Mouse (Mus musculus) left cerebral cortex, postnatal 25 days (tissue): ENCODE measurements around the gene Ethe1. TPM values are rescaled to one million over a fixed set of nuclear protein-coding genes. Genes with fewer than 3 reads are reported as not detected.

Experiments
- DNase-seq, 2 experiments: peaks; one replicate each; pipeline ENCODE4 v3.0.0; 2022; ENCODE audit warnings: low spot score in 2 of 2, mixed read lengths in 1 of 2
- intact Hi-C: fragments of 180-260 bp; cut with DNase I; formaldehyde crosslinking; loops from one replicate; pipeline ENCODE4 v1.15.1; 2025
- total RNA-seq, 2 experiments: library from RNA; stranded (reverse); gene quantifications; 2 replicates each; pipeline ENCODE4 v1.2.3; 2021

Gene Ethe1
- total RNA-seq: 10 to 100 TPM; 11.1 to 13.2 TPM

DNA sequence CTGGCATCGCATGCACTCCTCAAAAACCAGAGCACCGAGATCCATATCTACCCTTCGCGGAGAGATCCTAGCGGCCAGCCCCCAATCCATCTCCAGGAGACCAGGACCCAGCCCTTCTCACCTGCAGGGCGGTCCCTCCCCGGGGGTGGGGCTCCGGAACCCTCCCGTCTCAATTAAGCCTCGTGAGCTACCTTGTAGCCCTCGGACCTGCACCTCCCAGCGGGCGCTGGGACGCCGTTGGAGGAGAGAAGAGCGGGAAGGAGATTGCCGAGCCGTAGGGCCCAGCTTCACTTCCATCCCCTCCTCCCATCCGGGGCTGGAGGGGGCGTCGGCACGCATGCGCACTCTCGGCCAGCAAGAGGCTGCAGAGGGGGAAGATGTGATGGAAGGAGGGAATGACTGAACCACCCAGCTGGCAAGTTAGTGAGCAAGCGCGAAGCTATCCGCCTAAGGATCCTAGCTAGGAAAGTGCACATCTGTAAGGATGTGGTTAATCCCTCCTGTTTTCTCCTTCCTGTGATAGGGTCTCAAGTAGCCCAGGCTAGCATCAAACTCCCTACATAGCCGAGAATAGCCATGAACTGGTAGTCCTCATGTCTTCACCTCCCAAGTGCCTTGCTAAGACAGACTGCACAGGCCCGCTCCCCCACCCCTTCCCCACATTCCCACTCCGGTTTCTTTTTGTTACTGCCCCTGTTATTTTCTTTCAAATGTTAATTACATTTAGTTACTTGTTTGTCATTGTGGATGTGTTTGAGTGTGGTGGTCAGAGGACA is at the start of gene Ethe1, which contains the start of gene Zfp575:
Ethe1 (plus strand) TSS at position 214 of the 776 bp plus-strand sequence.
Zfp575 (minus strand) TSS at position 312 of the 776 bp plus-strand sequence.
- intact Hi-C loops: loop anchor here (1.0 kb wide), 1 partner anchor 14 kb away; no protein-coding TSS in a partner anchor

DNA sequence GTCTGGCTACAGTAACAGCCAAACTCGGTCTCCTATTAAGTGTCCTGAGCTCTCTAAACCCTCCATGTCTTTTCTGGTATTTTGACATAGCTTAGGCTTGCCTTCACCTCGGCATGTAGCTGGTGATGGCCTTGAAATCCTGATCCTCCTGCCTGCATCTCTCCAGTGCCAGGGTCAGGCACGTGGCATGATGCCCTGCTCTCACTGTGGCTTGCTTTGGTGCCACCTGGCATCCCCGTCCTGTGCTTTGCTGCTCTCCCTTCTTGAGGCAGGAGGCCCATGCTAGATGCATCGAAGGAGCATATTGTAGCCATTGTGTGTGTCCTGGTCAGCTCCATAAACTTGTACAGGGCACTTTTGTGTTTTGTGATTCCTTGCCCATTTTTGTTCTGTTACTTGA is 49.8 kb upstream of the Ethe1 start:
- intact Hi-C loops: no loop called here
- DNase-seq: no peak

More for the DNA sequence above, at the start of gene Ethe1, which contains the start of gene Zfp575:
- peak; percentile 79 to 93 for DNase-seq

DNA sequence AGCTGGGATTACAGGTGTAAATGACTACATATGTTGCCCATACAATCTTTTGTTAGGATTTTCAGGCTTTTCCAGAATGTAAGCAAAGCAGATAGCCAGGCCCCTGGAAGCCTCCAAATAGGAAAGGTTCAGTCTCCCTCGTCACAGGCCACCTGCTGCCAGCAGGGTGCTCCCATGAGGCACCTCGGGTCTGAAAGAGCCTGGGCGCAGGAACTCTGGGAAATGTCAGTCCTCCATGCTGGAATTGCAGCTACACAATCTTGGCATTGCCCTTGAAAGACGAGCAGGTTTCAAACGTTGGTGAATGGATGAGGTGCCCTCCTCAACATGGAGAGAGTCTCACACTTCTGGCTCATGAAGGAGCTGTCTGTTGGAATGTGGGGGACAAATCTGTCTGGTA is 49.2 kb upstream of the Ethe1 start:
- intact Hi-C loops: no loop called here
- DNase-seq: peak; percentile 51 to 52

DNA sequence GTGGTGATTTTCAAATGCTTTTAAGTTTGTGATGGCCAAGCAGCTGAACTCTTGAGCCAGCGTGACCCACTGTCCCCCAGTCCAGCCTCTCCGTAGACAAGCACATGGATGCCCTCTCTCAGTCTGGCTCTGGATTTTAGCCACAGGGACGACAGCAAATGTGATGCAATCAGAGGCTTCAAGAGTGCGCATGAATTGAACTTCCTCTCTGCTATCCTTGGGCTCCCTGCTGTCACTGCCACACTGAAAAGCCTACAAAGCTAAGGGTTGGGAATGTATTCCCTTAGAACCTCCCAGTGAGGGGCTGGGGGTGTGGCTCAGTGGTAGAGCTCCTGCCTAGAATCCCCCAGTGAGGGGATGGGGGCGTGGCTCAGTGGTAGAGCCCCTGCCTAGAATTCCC is 48.6 kb upstream of the Ethe1 start:
- intact Hi-C loops: no loop called here
- DNase-seq: no peak

DNA sequence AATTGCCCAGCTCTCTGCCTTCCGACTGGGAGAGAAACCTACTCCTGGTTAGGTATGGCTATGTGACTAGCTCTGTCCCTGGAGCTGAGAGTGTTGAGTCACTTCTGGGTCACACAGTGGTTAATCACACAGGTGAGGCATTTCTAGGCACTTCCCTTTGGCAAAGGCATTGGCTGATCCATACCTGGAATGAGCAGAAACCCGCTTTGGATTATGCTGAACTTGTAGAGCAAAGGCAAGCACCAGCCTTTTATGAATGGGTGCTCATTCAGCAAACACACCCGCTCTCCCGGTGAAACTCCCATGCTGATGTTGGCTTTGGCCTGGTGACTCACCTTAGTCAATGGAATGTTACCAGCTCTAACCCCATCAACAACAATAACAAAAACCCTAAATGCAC is 47.7 kb upstream of the Ethe1 start:
- DNase-seq: no peak

DNA sequence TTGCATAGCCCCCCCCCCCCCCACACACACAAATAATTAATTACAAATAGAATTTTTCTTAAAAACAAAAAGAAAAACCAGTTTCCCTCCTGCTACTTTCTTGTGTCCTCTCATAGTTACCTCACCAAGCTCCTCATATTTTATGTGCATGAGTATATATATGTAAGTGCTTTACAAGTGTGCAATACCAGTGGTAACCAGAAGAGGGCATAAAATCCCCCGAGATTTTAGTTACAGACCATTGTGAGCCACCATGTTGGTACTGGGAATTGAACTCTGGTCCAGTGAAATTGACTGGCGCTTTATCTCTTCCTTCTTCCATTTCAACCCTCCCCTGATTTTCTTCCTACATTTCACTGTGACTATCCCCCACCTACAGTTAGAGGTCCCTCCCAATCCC is 42.8 kb upstream of the Ethe1 start:
- no peak for DNase-seq
- intact Hi-C loops: no loop called here

More for the DNA sequence above, 47.7 kb upstream of the Ethe1 start:
- intact Hi-C loops: no loop called here

DNA sequence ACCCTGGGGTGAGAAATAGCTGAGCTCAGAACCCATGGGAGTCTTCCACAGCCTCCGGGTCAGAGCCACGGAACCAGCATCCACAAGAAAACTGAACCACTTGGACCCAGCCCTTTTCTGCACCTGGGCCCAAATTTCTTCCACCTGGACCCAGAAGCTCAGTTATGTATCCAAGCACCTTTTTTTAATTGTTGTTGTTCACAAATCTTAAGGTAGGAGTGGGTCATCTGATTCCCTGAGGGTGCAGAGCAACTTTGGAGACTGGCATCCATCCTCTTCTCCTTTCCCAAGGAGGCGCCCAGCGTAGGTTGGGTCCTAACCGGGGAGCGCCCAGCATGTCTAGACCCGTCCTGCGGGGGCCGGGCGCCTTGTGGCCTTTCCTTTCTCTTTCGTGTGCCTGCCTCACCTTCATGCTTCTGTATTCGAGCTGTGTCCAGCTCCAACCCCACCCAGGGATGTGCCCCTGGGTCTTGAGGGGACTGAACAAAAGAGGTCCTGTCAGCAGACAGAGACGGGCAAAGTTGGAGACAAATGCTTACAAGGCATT is 41.2 kb upstream of the Ethe1 start, which contains the start of the genes Pinlyp and Xrcc1:
Pinlyp (minus strand) TSS at position 51 of the 547 bp plus-strand sequence.
Xrcc1 (plus strand) TSS at position 222 of the 547 bp plus-strand sequence.
- intact Hi-C loops: no loop called here
- DNase-seq: no peak

DNA sequence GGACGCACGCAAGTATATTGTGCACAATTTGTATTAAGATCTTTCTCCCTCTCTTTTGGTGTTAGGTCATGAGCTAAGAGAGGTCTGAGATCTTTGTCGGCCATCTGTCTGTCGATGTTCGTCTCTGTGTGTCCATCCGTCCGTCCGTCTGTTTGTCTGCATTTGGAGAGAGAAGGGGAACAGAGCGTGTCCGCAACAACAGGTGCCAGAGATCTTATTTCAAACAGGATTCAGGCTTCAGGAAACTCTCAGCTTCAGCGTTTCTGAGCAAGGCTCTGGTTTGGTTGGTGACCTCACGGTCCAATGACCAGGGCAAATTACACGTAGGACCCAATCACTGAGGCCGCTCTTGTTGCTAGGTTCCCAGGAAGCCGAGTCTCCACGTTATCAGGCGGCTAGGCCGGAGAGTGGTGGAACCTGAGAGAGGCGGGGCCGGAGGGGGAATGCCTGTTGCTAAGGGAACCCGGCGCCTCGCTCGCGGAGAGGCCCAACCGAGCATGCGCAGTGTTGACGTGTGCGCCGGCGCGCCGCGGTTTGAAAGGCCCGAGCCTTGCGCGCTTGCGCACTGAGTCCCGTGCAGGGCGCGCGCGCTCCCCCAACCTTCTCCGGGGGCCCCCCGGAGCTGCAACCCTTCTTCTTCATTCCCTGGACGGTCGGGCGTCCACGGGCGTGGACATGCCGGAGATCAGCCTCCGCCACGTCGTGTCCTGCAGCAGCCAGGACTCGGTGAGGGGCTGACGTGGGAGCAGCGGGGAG is 40.5 kb upstream of the Ethe1 start:
- DNase-seq: peak; percentile 99 to 100
- intact Hi-C loops: loop anchor here (1.0 kb wide), 1 partner anchor 17 kb away; the partner anchor contains the start of gene Irgq

DNA sequence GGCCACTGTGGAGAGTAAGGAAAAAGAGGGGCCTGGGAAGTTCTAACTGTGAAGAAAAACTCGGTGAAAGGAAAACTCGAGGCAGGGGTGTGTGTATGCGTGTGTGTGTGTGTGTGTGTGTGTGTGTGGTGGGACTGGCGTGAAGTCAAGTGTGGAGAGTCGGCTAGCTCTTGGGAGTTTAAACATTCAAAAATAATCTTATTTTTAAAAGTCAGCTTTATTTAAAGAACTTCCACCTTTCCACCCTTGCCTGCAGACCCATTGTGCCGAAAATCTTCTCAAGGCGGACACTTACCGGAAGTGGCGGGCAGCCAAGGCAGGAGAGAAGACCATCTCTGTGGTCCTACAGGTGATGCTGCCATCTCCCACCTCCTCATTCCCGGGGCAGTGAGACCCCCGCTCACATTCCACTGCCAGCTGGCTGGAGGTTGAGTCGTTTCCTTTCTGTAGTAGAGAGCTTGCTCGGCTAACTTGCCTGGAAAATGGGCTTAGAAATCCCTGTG is 39.8 kb upstream of the Ethe1 start:
- DNase-seq: no peak
- intact Hi-C loops: loop anchor here (1.0 kb wide), 1 partner anchor 17 kb away; the partner anchor contains the start of gene Irgq

DNA sequence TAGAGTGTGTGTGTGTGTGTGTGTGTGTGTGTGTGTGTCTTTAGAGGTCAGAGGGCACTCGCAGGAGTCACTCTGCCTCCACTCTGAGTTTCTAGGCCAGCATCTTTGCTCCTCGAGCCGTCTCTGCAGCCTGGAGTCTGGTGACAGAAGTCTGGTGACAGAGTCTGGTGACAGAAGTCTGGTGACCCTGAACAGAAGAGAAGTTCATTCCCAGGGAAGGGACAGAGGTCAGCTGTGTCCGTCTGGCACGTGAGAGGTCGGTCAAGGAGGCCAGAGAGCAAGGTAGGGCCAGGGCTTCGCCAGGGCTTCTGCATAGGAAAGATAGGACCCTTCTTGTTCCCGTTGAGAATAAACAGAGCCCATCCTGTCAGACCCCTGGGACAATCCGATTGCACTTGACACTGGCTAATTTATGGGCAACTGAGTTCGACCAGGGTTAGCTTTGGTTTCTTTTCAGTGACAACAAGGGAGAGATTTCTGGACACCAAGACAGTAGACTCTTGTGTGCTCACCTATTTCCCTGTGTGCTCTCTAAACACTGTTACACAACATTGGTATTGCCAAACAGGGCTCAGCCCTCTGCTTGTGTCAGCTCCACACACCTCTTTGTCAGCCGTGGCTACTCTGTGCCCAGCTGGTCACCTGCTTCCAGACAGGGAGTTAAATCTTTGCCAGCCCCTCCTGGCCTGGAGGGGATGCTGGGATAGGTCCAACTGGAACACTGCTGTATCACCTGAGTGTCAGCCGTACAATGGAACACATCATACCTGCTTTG is 35.2 kb upstream of the Ethe1 start:
- intact Hi-C loops: no loop called here
- no peak for DNase-seq

DNA sequence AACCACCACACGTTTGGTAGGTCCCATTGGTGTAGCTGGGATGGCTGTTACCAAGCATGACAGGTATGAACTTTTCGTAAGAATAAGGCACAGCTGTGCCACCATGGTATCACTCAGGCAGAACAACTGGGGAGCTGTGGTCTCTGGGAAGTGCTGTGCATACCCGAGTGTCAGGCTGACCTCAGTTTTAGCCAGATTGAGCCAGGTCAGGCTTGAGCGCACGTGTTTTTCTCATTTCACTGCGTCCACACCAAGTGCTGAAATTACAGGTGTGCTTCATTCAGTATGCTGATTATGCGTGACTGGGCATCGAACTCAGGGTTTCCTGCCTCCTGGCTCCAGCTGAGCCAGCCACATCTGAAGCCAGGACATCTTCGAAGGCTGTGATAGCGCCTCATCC is 31.6 kb upstream of the Ethe1 start:
- intact Hi-C loops: no loop called here
- DNase-seq: no peak

DNA sequence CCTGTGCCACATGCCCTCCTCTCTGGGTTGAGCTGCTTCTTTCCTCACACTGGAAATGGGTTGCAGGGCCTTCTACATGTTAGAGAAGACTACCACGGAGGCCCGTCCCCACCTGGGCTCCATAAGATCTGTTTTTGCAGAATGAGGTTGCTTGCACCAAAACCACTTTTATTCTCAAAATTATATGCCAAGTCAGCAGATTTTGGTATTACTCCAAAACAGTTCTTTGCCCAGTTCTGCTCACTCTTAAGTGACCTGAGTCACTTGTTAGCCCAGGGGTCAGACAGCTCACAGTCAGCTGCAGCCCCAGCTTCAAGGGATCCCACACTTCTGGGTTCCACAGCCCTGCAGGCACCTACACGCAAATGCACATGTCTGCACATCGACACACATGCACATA is 25.9 kb upstream of the Ethe1 start:
- no peak for DNase-seq
- intact Hi-C loops: no loop called here

DNA sequence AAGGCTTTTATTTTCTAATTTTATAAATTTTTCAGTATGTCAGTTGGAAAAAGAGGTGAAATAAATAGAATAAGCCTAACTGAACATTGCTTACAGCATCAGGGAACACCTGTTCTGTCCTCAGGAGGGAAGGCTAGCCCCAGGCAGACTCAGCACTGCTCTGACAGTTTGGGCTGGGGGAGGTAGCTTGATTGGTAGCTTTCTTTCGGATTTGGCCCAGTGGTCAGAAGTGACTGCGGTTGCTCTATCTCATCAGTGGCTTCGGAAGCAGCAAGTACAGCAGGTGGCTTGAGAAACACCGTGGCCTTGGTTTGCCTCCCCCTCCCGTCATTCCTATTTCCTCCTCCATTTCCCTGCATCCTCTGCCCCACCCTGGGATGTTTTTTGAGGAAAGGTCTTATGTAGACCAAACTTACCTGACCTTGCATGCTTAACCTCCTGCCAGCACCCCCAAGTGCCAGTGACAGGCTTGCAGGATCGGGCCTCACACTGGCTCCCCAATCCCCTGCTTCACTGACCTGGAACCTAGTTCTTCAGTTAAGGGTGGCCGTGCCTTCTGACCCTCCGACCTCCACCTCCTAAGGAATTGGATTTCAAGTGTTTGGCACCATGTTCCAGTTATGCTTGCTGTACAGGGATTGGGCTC is 24.0 kb upstream of the Ethe1 start:
- intact Hi-C loops: no loop called here
- DNase-seq: no peak

DNA sequence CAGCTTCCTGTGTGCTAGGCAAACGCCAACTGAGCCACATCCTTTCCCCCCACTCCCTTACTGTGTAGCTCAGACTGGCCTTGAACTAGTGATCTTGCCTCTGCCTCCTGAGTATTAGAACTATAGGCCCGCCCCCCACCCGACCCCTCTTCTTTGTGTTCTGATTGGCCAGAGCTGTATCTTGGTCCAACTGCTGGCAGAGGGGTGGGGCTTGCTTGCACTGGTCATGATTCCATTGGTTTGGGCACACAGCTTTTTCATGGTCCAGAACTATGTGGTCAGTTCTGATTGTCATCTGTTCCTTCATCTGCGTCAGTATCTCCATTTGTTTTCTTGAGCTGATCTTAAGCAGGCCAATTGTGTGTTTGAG is 23.5 kb upstream of the Ethe1 start:
- no peak for DNase-seq
- intact Hi-C loops: loop anchor here (2.0 kb wide), 1 partner anchor 89 kb away; no protein-coding TSS in a partner anchor

DNA sequence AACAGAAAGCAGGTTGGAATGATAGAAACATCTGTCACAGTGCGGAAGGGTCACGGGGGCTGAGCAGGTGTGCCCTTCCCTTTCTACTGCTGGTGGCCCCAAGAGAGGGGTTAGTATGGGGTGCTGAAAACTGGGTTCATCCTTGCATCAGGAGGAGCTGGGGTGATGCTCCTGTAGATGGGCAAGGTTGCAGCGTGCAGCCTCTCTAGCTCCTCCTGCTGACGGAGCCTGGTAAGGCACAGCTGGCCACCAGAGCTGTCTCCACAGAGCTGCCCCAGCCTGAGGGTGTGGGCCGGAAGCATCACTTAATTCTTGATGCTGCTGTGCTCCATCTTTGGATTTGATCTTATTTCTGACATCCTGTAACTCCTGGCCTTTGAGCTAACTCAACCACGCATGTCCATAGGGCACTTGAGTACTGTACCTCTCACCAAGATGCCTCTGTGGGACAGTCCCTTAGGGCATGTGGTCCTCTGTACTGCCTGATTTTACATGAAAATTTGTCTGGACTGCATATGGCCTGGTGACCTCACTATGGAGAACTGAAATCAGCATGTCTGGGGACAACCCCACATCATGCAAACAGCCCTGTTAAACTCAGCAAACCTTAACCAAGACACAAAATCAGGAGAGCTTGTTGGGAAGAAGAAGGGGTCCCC is 22.6 kb upstream of the Ethe1 start:
- DNase-seq: peak; percentile 43 to 51
- intact Hi-C loops: loop anchor here (2.0 kb wide), 1 partner anchor 90 kb away; no protein-coding TSS in a partner anchor

DNA sequence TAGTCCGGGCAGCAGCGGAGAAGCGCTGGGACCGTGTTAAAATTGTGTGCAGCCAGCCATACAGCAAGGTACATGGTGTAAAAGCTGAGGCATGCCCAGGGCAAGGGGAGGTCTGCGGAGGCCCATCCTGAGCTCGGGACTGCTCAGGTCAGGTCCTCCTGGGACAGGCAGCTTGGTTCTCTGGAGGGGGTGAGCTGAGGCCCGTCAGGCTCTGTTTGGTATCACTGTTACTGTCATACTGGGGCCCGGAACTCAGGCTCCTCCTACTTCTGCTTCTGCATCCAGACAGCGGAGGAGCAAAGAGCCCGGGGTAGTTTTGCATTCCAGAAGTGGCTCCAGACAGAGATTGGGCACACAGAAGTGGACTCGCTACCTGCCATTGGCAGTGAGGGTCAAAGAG is 21.7 kb upstream of the Ethe1 start:
- intact Hi-C loops: loop anchor here (2.0 kb wide), 1 partner anchor 91 kb away; no protein-coding TSS in a partner anchor
- no peak for DNase-seq

DNA sequence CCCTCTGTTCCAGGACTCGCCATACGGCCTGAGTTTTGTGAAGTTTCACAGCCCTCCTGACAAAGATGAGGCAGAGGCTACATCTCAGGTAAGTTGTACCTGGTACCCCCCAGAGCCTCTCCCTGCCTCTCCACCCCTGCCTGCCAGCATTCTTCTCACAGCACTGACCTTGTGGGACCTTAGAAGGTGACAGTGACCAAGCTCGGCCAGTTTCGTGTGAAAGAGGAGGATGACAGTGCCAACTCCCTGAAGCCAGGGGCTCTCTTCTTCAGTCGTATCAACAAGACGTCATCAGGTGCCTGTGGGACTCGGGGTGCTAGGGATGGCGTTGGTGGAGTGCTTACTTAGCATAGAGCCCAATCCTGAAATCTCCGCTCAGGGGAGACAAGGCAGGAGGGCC is 21.1 kb upstream of the Ethe1 start:
- DNase-seq: no peak
- intact Hi-C loops: no loop called here

DNA sequence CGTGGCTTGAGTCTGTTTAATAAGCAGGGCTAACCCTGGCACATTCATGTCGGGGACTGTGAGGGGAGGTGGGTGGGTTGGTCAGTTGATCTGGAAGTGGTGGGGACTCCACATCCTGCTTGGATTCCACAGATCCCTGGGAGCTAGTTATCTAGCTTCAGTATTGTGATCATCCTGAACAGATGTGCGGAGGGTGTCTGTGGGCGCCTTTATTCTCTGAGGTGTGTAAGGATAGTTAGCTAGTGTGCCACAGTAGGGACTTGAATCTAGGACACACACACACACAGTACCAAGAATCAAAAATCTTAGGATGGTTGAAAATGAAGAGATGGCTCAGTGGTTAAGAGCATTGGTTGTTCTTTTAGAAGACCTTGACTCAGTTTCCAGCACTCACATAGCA is 18.8 kb upstream of the Ethe1 start:
- intact Hi-C loops: no loop called here
- DNase-seq: peak in 1 of 2 experiments; percentile 59
